Mouse (Mus musculus) embryonic fibroblast, embryonic 13.5 days (primary cell): Measurements from ENCODE around the gene Gm2026.
"Not testable (repeated sequence)": the region's sequence is repeated elsewhere in the genome, so short reads cannot be mapped to it uniquely, and the experiment has no call there.

Experiments
- CTCF ChIP-seq: IDR thresholded peaks from 2 replicates; pipeline ENCODE4 v1.5.1; 2011; ENCODE audit warnings: mild to moderate bottlenecking, control low read depth, low read length, moderate library complexity, borderline replicate concordance; ENCODE audit not compliant: insufficient read depth
- POLR2A ChIP-seq: IDR thresholded peaks from 2 replicates; pipeline ENCODE4 v1.6.1; 2011; ENCODE audit warnings: low read depth, mild to moderate bottlenecking, control low read depth, low read length, moderate library complexity

GRCm38 (mm10) chr2:175965031-175965430, at the start of gene Gm2026:
- not testable (repeated sequence) for TF ChIP-seq CTCF, POLR2A
